Mouse (Mus musculus) myocyte (in vitro differentiated cells): ENCODE measurements around the gene Prdm11. TPM values are rescaled to one million over a fixed set of nuclear protein-coding genes. Genes with fewer than 3 reads are reported as not detected.
A peak's percentile ranks its signal among the peaks of the same experiment; 100 is the strongest.

ENCODE experiments used
- H3K27me3 ChIP-seq: one replicate; pipeline ENCODE4 v1.6.1; 2011; ENCODE audit not compliant: control insufficient read depth, insufficient read depth, insufficient read length
- H3K36me3 ChIP-seq: one replicate; pipeline ENCODE4 v1.6.1; 2011; ENCODE audit not compliant: control insufficient read depth, insufficient read depth
- H3K4me2 ChIP-seq: one replicate; pipeline ENCODE4 v1.6.1; 2011; ENCODE audit warnings: low read depth, control low read depth
- H3K4me3 ChIP-seq: one replicate; pipeline ENCODE4 v1.5.1; 2011; ENCODE audit warnings: mild to moderate bottlenecking, control low read depth, moderate library complexity
- H3K79me2 ChIP-seq: one replicate; pipeline ENCODE4 v1.6.1; 2011; ENCODE audit not compliant: control insufficient read depth, insufficient read depth
- H3ac ChIP-seq: one replicate; pipeline ENCODE4 v1.6.1; 2011; ENCODE audit not compliant: control insufficient read depth, insufficient read length
- CEBPB ChIP-seq: IDR thresholded peaks from 2 replicates; pipeline ENCODE4 v1.6.1; 2011; ENCODE audit warnings: mild to moderate bottlenecking, moderate library complexity; ENCODE audit not compliant: poor library complexity, insufficient read depth, severe bottlenecking
- E2F4 ChIP-seq: IDR thresholded peaks from one replicate; pipeline ENCODE4 v1.6.1; 2011; ENCODE audit warnings: mild to moderate bottlenecking, control low read depth, moderate library complexity; ENCODE audit not compliant: insufficient read depth
- MAX ChIP-seq: IDR thresholded peaks from one replicate; pipeline ENCODE4 v1.6.1; 2011; ENCODE audit warnings: low read depth, mild to moderate bottlenecking, control low read depth
- MYOD1 ChIP-seq, 3 experiments: IDR thresholded peaks; one replicate each; pipeline ENCODE4 v1.6.1; 2011; ENCODE audit warnings: control low read depth in 2 of 3, low read depth in 2 of 3, mild to moderate bottlenecking in 2 of 3, moderate library complexity in 1 of 3; ENCODE audit not compliant: insufficient read length in 2 of 3, control insufficient read depth in 1 of 3
- MYOG ChIP-seq, 3 experiments: IDR thresholded peaks; one replicate each; pipeline ENCODE4 v1.6.1; 2011; ENCODE audit warnings: control low read depth in 2 of 3, low read depth in 2 of 3, mild to moderate bottlenecking in 2 of 3; ENCODE audit not compliant: insufficient read length in 2 of 3, control insufficient read depth in 1 of 3, insufficient read depth in 1 of 3
- POLR2A ChIP-seq: IDR thresholded peaks from one replicate; pipeline ENCODE4 v1.6.1; 2011; ENCODE audit warnings: low read depth, mild to moderate bottlenecking, control low read depth, moderate library complexity; ENCODE audit not compliant: insufficient read length
- POLR2AphosphoS2 ChIP-seq: IDR thresholded peaks from one replicate; pipeline ENCODE4 v1.6.1; 2011; ENCODE audit warnings: low read depth, control low read depth; ENCODE audit not compliant: insufficient read length
- REST ChIP-seq: IDR thresholded peaks from one replicate; pipeline ENCODE4 v1.6.1; 2011; ENCODE audit warnings: mild to moderate bottlenecking, control low read depth, moderate library complexity; ENCODE audit not compliant: insufficient read depth, insufficient read length
- SRF ChIP-seq: IDR thresholded peaks from one replicate; pipeline ENCODE4 v1.6.1; 2011; ENCODE audit warnings: low read depth; ENCODE audit not compliant: control insufficient read depth, insufficient read length
- TCF12 ChIP-seq: IDR thresholded peaks from one replicate; pipeline ENCODE4 v1.6.1; 2011; ENCODE audit warnings: mild to moderate bottlenecking, control low read depth; ENCODE audit not compliant: poor library complexity, insufficient read depth, severe bottlenecking
- TCF3 ChIP-seq: IDR thresholded peaks from one replicate; pipeline ENCODE4 v1.6.1; 2011; ENCODE audit warnings: low read depth, control low read depth; ENCODE audit not compliant: insufficient read length
- USF1 ChIP-seq: IDR thresholded peaks from one replicate; pipeline ENCODE4 v1.6.1; 2011; ENCODE audit warnings: low read depth, mild to moderate bottlenecking, control low read depth, moderate library complexity
- polyA plus RNA-seq: library from polyadenylated mRNA; unstranded; fragments of >200 nt; fragmentation: generic; extraction: Trizol; gene quantifications from one replicate; pipeline ENCODE4 v1.2.1, GENCODE M21; 2012; ENCODE audit warnings: missing spikeins

Gene Prdm11
- polyA plus RNA-seq, 1 experiment: 0.78 TPM

- Histone ChIP-seq H3K36me3 (no peaks in the 10 kb centered on the region), H3K4me2 (no peak overlapping the region), H3ac (no peak overlapping the region), H3K27me3 (no peaks in the 10 kb centered on the region), H3K79me2 (no peaks in the 10 kb centered on the region), H3K4me3 (no peak overlapping the region)
- TF ChIP-seq MAX (no peak), MYOG (IDR thresholded peaks at IDR 0.05; ENCODE audit: control insufficient read depth in 1 of 3, insufficient read depth in 1 of 3, insufficient read length in 2 of 3, low read depth in 2 of 3) (peak in 1 of 3 experiments; percentile 76), CEBPB (peak; percentile 65), USF1 (peak; percentile 66)
Measured at GRCm38 (mm10) chr2:92982591-92983272, 63.2 kb downstream of the Prdm11 start.

- Histone ChIP-seq H3K36me3 (no peaks in the 10 kb centered on the region), H3K27me3 (no peaks in the 10 kb centered on the region), H3K4me3 (no peak overlapping the region), H3K4me2 (no peak overlapping the region), H3K79me2 (no peaks in the 10 kb centered on the region), H3ac (no peak overlapping the region)
- TF ChIP-seq MYOG (IDR thresholded peaks at IDR 0.05; ENCODE audit: control insufficient read depth in 1 of 3, insufficient read depth in 1 of 3, insufficient read length in 2 of 3, low read depth in 2 of 3): no peak
- no peak for TF ChIP-seq CEBPB
- no peak for TF ChIP-seq E2F4
- no peak for TF ChIP-seq TCF3
- TF ChIP-seq TCF12: no peak
- no peak for TF ChIP-seq MYOD1 (IDR thresholded peaks at IDR 0.05; ENCODE audit: control insufficient read depth in 1 of 3, insufficient read length in 2 of 3, low read depth in 2 of 3)
- TF ChIP-seq MAX: no peak
- TF ChIP-seq REST: no peak
- no peak for TF ChIP-seq POLR2A
- TF ChIP-seq USF1: no peak
- TF ChIP-seq POLR2AphosphoS2: no peak
- no peak for TF ChIP-seq SRF
Measured at GRCm38 (mm10) chr2:92980165-92980564, 65.8 kb downstream of the Prdm11 start.

GRCm38 (mm10) chr2:92975031-92975790, 70.8 kb downstream of the Prdm11 start:
- no peak for TF ChIP-seq POLR2A
- no peak for TF ChIP-seq MYOG (IDR thresholded peaks at IDR 0.05; ENCODE audit: control insufficient read depth in 1 of 3, insufficient read depth in 1 of 3, insufficient read length in 2 of 3, low read depth in 2 of 3)
- TF ChIP-seq TCF12: no peak
- no peak for TF ChIP-seq MAX
- TF ChIP-seq TCF3: no peak
- no peak for TF ChIP-seq E2F4
- TF ChIP-seq MYOD1 (IDR thresholded peaks at IDR 0.05; ENCODE audit: control insufficient read depth in 1 of 3, insufficient read length in 2 of 3, low read depth in 2 of 3): no peak
- TF ChIP-seq SRF: no peak
- TF ChIP-seq POLR2AphosphoS2: no peak
- no peak for TF ChIP-seq REST
- no peak for TF ChIP-seq CEBPB
- TF ChIP-seq USF1: no peak
- H3K4me2 ChIP-seq: no peak overlapping the region
- no peaks in the 10 kb centered on the region for H3K36me3 ChIP-seq
- H3ac ChIP-seq: no peak overlapping the region
- H3K4me3 ChIP-seq: no peak overlapping the region
- H3K79me2 ChIP-seq: no peaks in the 10 kb centered on the region
- H3K27me3 ChIP-seq: no peaks in the 10 kb centered on the region

- no peaks in the 10 kb centered on the region for H3K27me3 ChIP-seq
- H3K4me3 ChIP-seq: no peak overlapping the region
- no peaks in the 10 kb centered on the region for H3K79me2 ChIP-seq
- H3ac ChIP-seq: no peak overlapping the region
- TF ChIP-seq REST (no peak), MYOG (IDR thresholded peaks at IDR 0.05; ENCODE audit: control insufficient read depth in 1 of 3, insufficient read depth in 1 of 3, insufficient read length in 2 of 3, low read depth in 2 of 3) (no peak), POLR2A (no peak), MAX (no peak), USF1 (no peak), MYOD1 (IDR thresholded peaks at IDR 0.05; ENCODE audit: control insufficient read depth in 1 of 3, insufficient read length in 2 of 3, low read depth in 2 of 3) (no peak), CEBPB (no peak), SRF (no peak), E2F4 (no peak), TCF12 (no peak), POLR2AphosphoS2 (no peak), TCF3 (no peak)
- no peak overlapping the region for H3K4me2 ChIP-seq
- no peaks in the 10 kb centered on the region for H3K36me3 ChIP-seq
Measured at GRCm38 (mm10) chr2:92973646-92974045, 72.3 kb downstream of the Prdm11 start.
